Mouse (Mus musculus) brain, embryonic 14.5 days (tissue): Measurements from ENCODE around the gene Clec14a. TPM values are rescaled to one million over a fixed set of nuclear protein-coding genes. Genes with fewer than 3 reads are reported as not detected.
"Not testable (repeated sequence)": the region's sequence is repeated elsewhere in the genome, so short reads cannot be mapped to it uniquely, and the experiment has no call there.

Experiments
- DNase-seq: peaks from one replicate; pipeline ENCODE4 v3.0.0-alpha.2; 2011; ENCODE audit warnings: low read depth
- CTCF ChIP-seq: fragments of 200-500 bp; IDR thresholded peaks from 2 replicates; pipeline ENCODE4 v1.5.1; 2012; ENCODE audit warnings: inconsistent platforms, mild to moderate bottlenecking, moderate library complexity, borderline replicate concordance; ENCODE audit not compliant: insufficient read depth, insufficient read length; ENCODE audit errors: extremely low read depth
- POLR2A ChIP-seq: fragments of 200-500 bp; IDR thresholded peaks from 2 replicates; pipeline ENCODE4 v1.6.1; 2012; ENCODE audit warnings: mild to moderate bottlenecking, inconsistent platforms, borderline replicate concordance; ENCODE audit not compliant: poor library complexity, insufficient read depth, insufficient read length, severe bottlenecking; ENCODE audit errors: extremely low read depth
- polyA plus RNA-seq: library from polyadenylated mRNA; depleted of rRNA; stranded (reverse); fragments of >200 nt; gene quantifications from 2 replicates; pipeline ENCODE4 v1.2.3, GENCODE M21; 2012; rRNA removed

The Clec14a gene
- polyA plus RNA-seq = 3.3 and 5.3 TPM in 2 replicates

GRCm38 (mm10) chr12:58268563-58269501, at the start of gene Clec14a:
Gene Clec14a (minus strand): TSS chr12:58269290.
- TF ChIP-seq CTCF (no peak), POLR2A (no peak)

GRCm38 (mm10) chr12:58307835-58308234, 38.7 kb upstream of the Clec14a start:
- TF ChIP-seq POLR2A = no peak
- no peak for TF ChIP-seq CTCF
- DNase-seq = peak; percentile 60

More at GRCm38 (mm10) chr12:58268563-58269501, at the start of gene Clec14a:
- peak; percentile 69 for DNase-seq

- DNase-seq = not testable (repeated sequence)
Observed at GRCm38 (mm10) chr12:58306402-58306801, 37.3 kb upstream of the Clec14a start.

- TF ChIP-seq POLR2A = no peak
- TF ChIP-seq CTCF = no peak
- DNase-seq = no peak
Observed at GRCm38 (mm10) chr12:58305567-58305966, 36.5 kb upstream of the Clec14a start.

GRCm38 (mm10) chr12:58296980-58297379, 27.9 kb upstream of the Clec14a start:
- TF ChIP-seq CTCF = no peak
- TF ChIP-seq POLR2A = no peak
- DNase-seq = peak; percentile 13

- DNase-seq = no peak
- TF ChIP-seq CTCF (no peak), POLR2A (no peak)
Observed at GRCm38 (mm10) chr12:58285912-58286311, 16.8 kb upstream of the Clec14a start.

GRCm38 (mm10) chr12:58270520-58270919, 1.4 kb upstream of the Clec14a start:
- DNase-seq = no peak
- no peak for TF ChIP-seq CTCF
- TF ChIP-seq POLR2A = no peak

- TF ChIP-seq CTCF = no peak
- TF ChIP-seq POLR2A = no peak
Observed at GRCm38 (mm10) chr12:58269505-58269904, 415 bp upstream of the Clec14a start.

GRCm38 (mm10) chr12:58268186-58268562, 916 bp downstream of the Clec14a start:
- no peak for DNase-seq
- peak; percentile 16; the same call in 1 of the 2 replicates for TF ChIP-seq CTCF
- TF ChIP-seq POLR2A = no peak

More at GRCm38 (mm10) chr12:58269505-58269904, 415 bp upstream of the Clec14a start:
- DNase-seq = no peak

- TF ChIP-seq CTCF (no peak), POLR2A (no peak)
- no peak for DNase-seq
Observed at GRCm38 (mm10) chr12:58267779-58268178, 1.3 kb downstream of the Clec14a start.

GRCm38 (mm10) chr12:58251901-58252300, 17.2 kb downstream of the Clec14a start:
- TF ChIP-seq POLR2A = no peak
- TF ChIP-seq CTCF = no peak
- DNase-seq = peak; percentile 43

- TF ChIP-seq POLR2A (no peak), CTCF (no peak)
- DNase-seq = no peak
Observed at GRCm38 (mm10) chr12:58232489-58232888, 36.6 kb downstream of the Clec14a start.

- no peak for DNase-seq
- TF ChIP-seq POLR2A = no peak
- TF ChIP-seq CTCF = no peak
Observed at GRCm38 (mm10) chr12:58225644-58226043, 43.4 kb downstream of the Clec14a start.

- DNase-seq = no peak
Observed at GRCm38 (mm10) chr12:58219078-58219477, 50.0 kb downstream of the Clec14a start.

More at GRCm38 (mm10) chr12:58219078-58219477, 50.0 kb downstream of the Clec14a start:
- TF ChIP-seq POLR2A (no peak), CTCF (no peak)
